Mouse (Mus musculus) myocyte (in vitro differentiated cells): ENCODE results near the gene Ttyh2. TPM values are rescaled to one million over a fixed set of nuclear protein-coding genes. Genes with fewer than 3 reads are reported as not detected.

ENCODE experiments used
- H3K27me3 ChIP-seq: one replicate; pipeline ENCODE4 v1.6.1; 2011; ENCODE audit not compliant: control insufficient read depth, insufficient read depth, insufficient read length
- H3K36me3 ChIP-seq: one replicate; pipeline ENCODE4 v1.6.1; 2011; ENCODE audit not compliant: control insufficient read depth, insufficient read depth
- H3K4me2 ChIP-seq: one replicate; pipeline ENCODE4 v1.6.1; 2011; ENCODE audit warnings: low read depth, control low read depth
- H3K4me3 ChIP-seq: one replicate; pipeline ENCODE4 v1.5.1; 2011; ENCODE audit warnings: mild to moderate bottlenecking, control low read depth, moderate library complexity
- H3K79me2 ChIP-seq: one replicate; pipeline ENCODE4 v1.6.1; 2011; ENCODE audit not compliant: control insufficient read depth, insufficient read depth
- H3ac ChIP-seq: one replicate; pipeline ENCODE4 v1.6.1; 2011; ENCODE audit not compliant: control insufficient read depth, insufficient read length
- CEBPB ChIP-seq: IDR thresholded peaks from 2 replicates; pipeline ENCODE4 v1.6.1; 2011; ENCODE audit warnings: mild to moderate bottlenecking, moderate library complexity; ENCODE audit not compliant: poor library complexity, insufficient read depth, severe bottlenecking
- E2F4 ChIP-seq: IDR thresholded peaks from one replicate; pipeline ENCODE4 v1.6.1; 2011; ENCODE audit warnings: mild to moderate bottlenecking, control low read depth, moderate library complexity; ENCODE audit not compliant: insufficient read depth
- MAX ChIP-seq: IDR thresholded peaks from one replicate; pipeline ENCODE4 v1.6.1; 2011; ENCODE audit warnings: low read depth, mild to moderate bottlenecking, control low read depth
- MYOD1 ChIP-seq, 3 experiments: IDR thresholded peaks; one replicate each; pipeline ENCODE4 v1.6.1; 2011; ENCODE audit warnings: control low read depth in 2 of 3, low read depth in 2 of 3, mild to moderate bottlenecking in 2 of 3, moderate library complexity in 1 of 3; ENCODE audit not compliant: insufficient read length in 2 of 3, control insufficient read depth in 1 of 3
- MYOG ChIP-seq, 3 experiments: IDR thresholded peaks; one replicate each; pipeline ENCODE4 v1.6.1; 2011; ENCODE audit warnings: control low read depth in 2 of 3, low read depth in 2 of 3, mild to moderate bottlenecking in 2 of 3; ENCODE audit not compliant: insufficient read length in 2 of 3, control insufficient read depth in 1 of 3, insufficient read depth in 1 of 3
- POLR2A ChIP-seq: IDR thresholded peaks from one replicate; pipeline ENCODE4 v1.6.1; 2011; ENCODE audit warnings: low read depth, mild to moderate bottlenecking, control low read depth, moderate library complexity; ENCODE audit not compliant: insufficient read length
- POLR2AphosphoS2 ChIP-seq: IDR thresholded peaks from one replicate; pipeline ENCODE4 v1.6.1; 2011; ENCODE audit warnings: low read depth, control low read depth; ENCODE audit not compliant: insufficient read length
- REST ChIP-seq: IDR thresholded peaks from one replicate; pipeline ENCODE4 v1.6.1; 2011; ENCODE audit warnings: mild to moderate bottlenecking, control low read depth, moderate library complexity; ENCODE audit not compliant: insufficient read depth, insufficient read length
- SRF ChIP-seq: IDR thresholded peaks from one replicate; pipeline ENCODE4 v1.6.1; 2011; ENCODE audit warnings: low read depth; ENCODE audit not compliant: control insufficient read depth, insufficient read length
- TCF12 ChIP-seq: IDR thresholded peaks from one replicate; pipeline ENCODE4 v1.6.1; 2011; ENCODE audit warnings: mild to moderate bottlenecking, control low read depth; ENCODE audit not compliant: poor library complexity, insufficient read depth, severe bottlenecking
- TCF3 ChIP-seq: IDR thresholded peaks from one replicate; pipeline ENCODE4 v1.6.1; 2011; ENCODE audit warnings: low read depth, control low read depth; ENCODE audit not compliant: insufficient read length
- USF1 ChIP-seq: IDR thresholded peaks from one replicate; pipeline ENCODE4 v1.6.1; 2011; ENCODE audit warnings: low read depth, mild to moderate bottlenecking, control low read depth, moderate library complexity
- polyA plus RNA-seq: library from polyadenylated mRNA; unstranded; fragments of >200 nt; fragmentation: generic; extraction: Trizol; gene quantifications from one replicate; pipeline ENCODE4 v1.2.1, GENCODE M21; 2012; ENCODE audit warnings: missing spikeins

Ttyh2 gene
- polyA plus RNA-seq, 1 experiment, result 40.6 TPM

DNA sequence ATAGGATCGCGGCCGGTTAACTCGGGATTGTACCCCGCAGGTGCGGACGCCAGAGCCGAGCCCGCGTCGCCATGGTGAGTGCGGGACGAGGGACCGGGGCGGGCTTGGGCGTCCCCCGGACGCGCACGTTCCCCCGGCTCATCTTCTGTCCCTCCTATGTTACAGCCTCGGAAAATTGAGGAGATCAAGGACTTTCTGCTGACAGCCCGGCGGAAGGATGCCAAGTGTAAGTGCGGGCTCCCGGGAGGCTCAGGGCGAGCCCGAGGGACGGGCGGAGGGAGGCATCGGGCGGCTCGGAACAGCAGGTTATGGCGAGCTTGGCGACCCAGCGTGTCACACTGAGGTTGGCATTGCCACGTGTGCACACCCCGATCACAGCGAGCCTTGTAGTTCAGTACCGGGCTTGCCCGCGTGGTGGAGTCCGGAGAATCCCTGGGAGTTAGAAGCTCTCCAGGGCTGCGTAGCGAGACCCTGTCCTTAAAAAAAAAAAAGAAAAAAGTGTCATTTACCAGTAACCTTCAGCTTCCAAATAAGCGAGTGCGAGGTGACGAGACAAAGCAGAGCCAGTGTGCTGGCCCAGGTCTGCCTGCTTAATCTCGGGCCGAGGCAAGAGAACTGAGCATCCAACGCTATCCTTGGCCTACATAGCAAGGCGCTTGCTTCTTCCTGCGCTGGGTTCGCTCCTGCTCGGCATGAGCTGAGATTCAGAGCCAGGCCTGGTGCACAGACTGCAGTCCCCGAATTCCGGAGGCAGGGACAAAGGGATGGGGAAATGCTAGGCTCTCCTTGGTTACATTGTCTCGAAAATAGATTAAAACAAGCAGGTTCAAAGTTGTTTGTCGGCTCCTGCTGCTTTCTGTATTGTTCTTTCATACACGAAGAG lies 6.2 kb upstream of the Ttyh2 start:
- Histone ChIP-seq H3K36me3 (peaks cover 25% of the 10 kb centered on the region), H3K27me3 (peaks cover 4% of the 10 kb centered on the region), H3K4me2 (peak overlapping the region; percentile 86), H3K4me3 (peak overlapping the region; percentile 90), H3K79me2 (peaks cover 46% of the 10 kb centered on the region), H3ac (peak overlapping the region; percentile 68)
- TF ChIP-seq E2F4 (no peak), MYOD1 (IDR thresholded peaks at IDR 0.05; ENCODE audit: control insufficient read depth in 1 of 3, insufficient read length in 2 of 3, low read depth in 2 of 3) (peak in 1 of 3 experiments; percentile 2), POLR2A (peak; percentile 26), USF1 (no peak), POLR2AphosphoS2 (peak; percentile 40), MYOG (IDR thresholded peaks at IDR 0.05; ENCODE audit: control insufficient read depth in 1 of 3, insufficient read depth in 1 of 3, insufficient read length in 2 of 3, low read depth in 2 of 3) (peak in 1 of 3 experiments; percentile 15), TCF3 (no peak), REST (no peak)

DNA sequence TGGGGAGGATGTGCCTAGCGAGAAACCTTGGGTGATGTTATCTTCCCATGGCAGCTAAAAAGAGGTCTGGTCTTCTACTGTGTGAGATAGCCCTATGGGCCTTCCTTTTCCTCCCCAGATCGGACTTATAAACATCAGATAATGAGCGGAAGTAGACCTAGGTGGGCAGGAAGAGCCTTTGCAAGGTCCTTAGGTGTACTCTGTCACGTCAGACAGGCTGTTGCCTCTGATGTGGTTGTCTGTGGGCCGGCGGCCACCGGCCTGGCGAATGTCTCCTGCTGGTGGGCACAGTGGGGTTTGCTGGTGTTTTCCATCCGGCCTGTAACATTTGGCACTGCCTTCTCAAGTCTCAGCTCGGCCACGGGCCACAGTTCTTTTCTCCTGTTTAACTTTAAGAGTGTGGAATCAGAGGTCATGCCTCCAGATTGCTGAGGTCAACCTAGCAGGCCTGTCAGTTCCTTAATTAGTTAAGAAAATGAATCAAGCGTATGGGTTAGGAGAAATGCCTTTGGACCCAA lies 5.5 kb upstream of the Ttyh2 start:
- no peak for TF ChIP-seq USF1
- TF ChIP-seq E2F4, result no peak
- TF ChIP-seq MYOD1 (IDR thresholded peaks at IDR 0.05; ENCODE audit: control insufficient read depth in 1 of 3, insufficient read length in 2 of 3, low read depth in 2 of 3), result no peak
- no peak for TF ChIP-seq TCF3
- TF ChIP-seq POLR2A, result no peak
- TF ChIP-seq POLR2AphosphoS2, result no peak
- no peak for TF ChIP-seq SRF
- no peak for TF ChIP-seq MAX
- TF ChIP-seq MYOG (IDR thresholded peaks at IDR 0.05; ENCODE audit: control insufficient read depth in 1 of 3, insufficient read depth in 1 of 3, insufficient read length in 2 of 3, low read depth in 2 of 3), result no peak
- no peak for TF ChIP-seq REST
- TF ChIP-seq TCF12, result no peak
- TF ChIP-seq CEBPB, result no peak
- peaks cover 25% of the 10 kb centered on the region for H3K36me3 ChIP-seq
- H3K79me2 ChIP-seq, result peaks cover 54% of the 10 kb centered on the region
- peak overlapping the region; percentile 68 for H3ac ChIP-seq
- H3K4me2 ChIP-seq, result peak overlapping the region; percentile 86
- peak overlapping the region; percentile 90 for H3K4me3 ChIP-seq
- peaks cover 4% of the 10 kb centered on the region for H3K27me3 ChIP-seq

DNA sequence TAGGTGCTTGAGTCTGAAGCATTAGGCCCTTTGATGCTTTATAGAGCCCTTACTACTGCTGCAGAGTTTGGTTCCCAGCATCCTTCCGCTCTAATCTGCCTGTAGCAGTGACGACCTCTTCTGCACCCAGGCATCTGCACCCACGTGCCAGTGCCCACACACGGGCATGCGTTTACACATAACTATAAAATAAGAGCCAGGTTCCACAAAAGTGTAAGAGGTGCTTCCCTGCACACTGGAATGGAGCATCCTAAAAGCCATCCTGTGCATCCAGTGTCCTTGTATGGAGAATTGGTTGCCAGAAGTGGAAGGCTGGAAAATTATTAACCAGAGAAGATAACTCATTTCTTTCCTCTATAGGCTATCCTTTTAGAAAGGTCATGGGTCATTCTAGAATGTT lies 4.1 kb upstream of the Ttyh2 start:
- Histone ChIP-seq H3K36me3 (peaks cover 25% of the 10 kb centered on the region), H3ac (no peak overlapping the region), H3K4me3 (no peak overlapping the region), H3K27me3 (no peaks in the 10 kb centered on the region), H3K79me2 (peaks cover 66% of the 10 kb centered on the region), H3K4me2 (no peak overlapping the region)
- TF ChIP-seq REST (no peak), POLR2AphosphoS2 (no peak), MAX (no peak), MYOG (IDR thresholded peaks at IDR 0.05; ENCODE audit: control insufficient read depth in 1 of 3, insufficient read depth in 1 of 3, insufficient read length in 2 of 3, low read depth in 2 of 3) (no peak), E2F4 (no peak), USF1 (no peak), CEBPB (no peak), TCF3 (no peak), MYOD1 (IDR thresholded peaks at IDR 0.05; ENCODE audit: control insufficient read depth in 1 of 3, insufficient read length in 2 of 3, low read depth in 2 of 3) (no peak), POLR2A (no peak), TCF12 (no peak), SRF (no peak)

DNA sequence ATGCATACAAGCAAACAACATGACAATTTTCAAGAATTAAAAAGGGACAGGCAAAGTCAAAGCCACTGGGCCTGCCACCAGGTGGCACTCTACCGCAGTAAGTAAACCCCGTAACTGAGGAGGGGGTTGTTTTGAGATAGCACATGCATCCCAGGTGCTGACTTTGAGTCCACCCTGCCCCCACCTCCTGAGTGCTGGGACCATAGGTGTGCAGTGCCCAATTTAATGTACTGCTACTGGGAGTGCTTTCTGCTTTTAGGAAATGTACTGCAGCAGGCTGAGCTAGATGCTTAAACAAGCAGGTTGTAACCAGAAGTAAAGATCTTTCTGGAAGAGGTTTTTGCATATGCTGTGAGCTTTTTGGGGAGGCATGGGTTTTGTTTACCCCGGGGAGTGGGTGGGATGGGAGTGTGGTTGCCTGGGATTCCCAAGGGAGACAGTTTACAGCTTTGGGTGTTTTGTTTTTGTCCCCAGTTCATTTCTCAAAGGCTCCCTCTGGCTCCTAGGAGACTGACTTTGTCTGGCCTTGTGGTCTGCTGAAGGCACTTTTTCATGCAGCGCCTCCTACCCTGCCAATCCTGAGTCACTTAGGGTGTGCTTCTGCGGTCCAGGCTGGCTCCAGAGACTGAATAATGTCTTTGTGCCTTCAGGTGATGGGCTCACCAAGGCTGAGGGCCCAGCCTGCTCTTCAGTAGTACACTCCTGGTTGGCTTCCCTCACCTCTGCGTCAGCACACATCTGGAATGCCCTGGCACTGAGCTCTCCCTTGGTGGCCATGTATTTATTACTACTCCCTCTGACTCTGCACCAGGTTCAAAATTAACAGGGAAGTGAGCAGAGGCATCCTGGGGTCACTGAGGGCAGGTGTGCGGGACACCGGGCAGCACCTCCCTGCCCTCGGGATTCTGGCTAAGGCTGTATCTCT lies 2.2 kb upstream of the Ttyh2 start:
- Histone ChIP-seq H3K36me3 (peaks cover 25% of the 10 kb centered on the region), H3K79me2 (peaks cover 86% of the 10 kb centered on the region), H3K27me3 (no peaks in the 10 kb centered on the region), H3K4me2 (peak overlapping the region; percentile 89), H3K4me3 (peak overlapping the region; percentile 81), H3ac (peak overlapping the region; percentile 76)
- TF ChIP-seq POLR2AphosphoS2, result peak; percentile 73
- no peak for TF ChIP-seq TCF3
- no peak for TF ChIP-seq SRF
- no peak for TF ChIP-seq MYOG (IDR thresholded peaks at IDR 0.05; ENCODE audit: control insufficient read depth in 1 of 3, insufficient read depth in 1 of 3, insufficient read length in 2 of 3, low read depth in 2 of 3)
- no peak for TF ChIP-seq MAX
- no peak for TF ChIP-seq TCF12
- no peak for TF ChIP-seq E2F4
- TF ChIP-seq POLR2A, result peak; percentile 39
- no peak for TF ChIP-seq REST
